Mouse (Mus musculus): ENCODE measurements around the gene C130032M10Rik.

- no peak for TF ChIP-seq POLR2A (IDR thresholded peaks at IDR 0.05; ENCODE audit: insufficient read depth, low read depth, low read length)
- TF ChIP-seq CTCF (IDR thresholded peaks at IDR 0.05), result no peak
- TF ChIP-seq EP300 (IDR thresholded peaks at IDR 0.05; ENCODE audit: insufficient read depth, low read depth, low read length), result no peak
Measured at GRCm38 (mm10) chr9:114538996-114539563, 23.6 kb downstream of the C130032M10Rik start.
